Mouse (Mus musculus): ENCODE results near the gene Pik3r2. TPM values are rescaled to one million over a fixed set of nuclear protein-coding genes. Genes with fewer than 3 reads are reported as not detected.

Gene Pik3r2
- polyA plus RNA-seq, 1 experiment, result 130 TPM

DNA sequence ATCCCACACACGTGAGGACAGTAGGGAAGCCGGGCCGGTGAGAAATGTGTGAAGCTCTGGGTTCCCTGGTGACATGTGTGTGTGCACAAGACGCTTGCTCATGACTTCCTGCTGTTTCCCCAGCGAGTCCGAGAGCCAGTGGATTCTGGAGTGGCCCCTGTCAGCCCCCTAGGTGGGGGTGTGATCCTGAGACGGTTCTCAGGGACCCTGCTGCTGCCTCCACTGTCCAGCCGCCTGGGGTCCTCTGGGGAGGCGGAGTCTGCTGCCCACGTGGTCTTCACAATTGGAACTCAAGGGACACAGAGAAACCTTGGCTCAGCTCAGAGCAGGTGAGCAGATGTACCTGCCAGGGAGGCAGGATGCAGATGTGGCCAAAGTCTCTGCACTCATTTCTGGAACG, 49.8 kb downstream of the Pik3r2 start:
- Histone ChIP-seq H3ac (ENCODE audit: control insufficient read depth, insufficient read length) (no peak overlapping the region), H3K79me2 (ENCODE audit: control insufficient read depth, insufficient read depth) (no peaks in the 10 kb centered on the region), H3K36me3 (ENCODE audit: control insufficient read depth, insufficient read depth) (no peaks in the 10 kb centered on the region), H3K4me2 (ENCODE audit: low read depth) (no peak overlapping the region), H3K4me3 (no peak overlapping the region), H3K27me3 (ENCODE audit: control insufficient read depth, insufficient read depth, insufficient read length) (no peaks in the 10 kb centered on the region)
- TF ChIP-seq TCF12 (IDR thresholded peaks at IDR 0.05; ENCODE audit: insufficient read depth, poor library complexity, severe bottlenecking), result no peak
- TF ChIP-seq REST (IDR thresholded peaks at IDR 0.05; ENCODE audit: insufficient read depth, insufficient read length), result no peak
- no peak for TF ChIP-seq MYOG (IDR thresholded peaks at IDR 0.05; ENCODE audit: control insufficient read depth in 1 of 3, insufficient read depth in 1 of 3, insufficient read length in 2 of 3, low read depth in 2 of 3)
- TF ChIP-seq TCF3 (IDR thresholded peaks at IDR 0.05; ENCODE audit: insufficient read length, low read depth), result no peak
- no peak for TF ChIP-seq E2F4 (IDR thresholded peaks at IDR 0.05; ENCODE audit: insufficient read depth)
- TF ChIP-seq CEBPB (IDR thresholded peaks at IDR 0.05; ENCODE audit: insufficient read depth, poor library complexity, severe bottlenecking), result no peak
- TF ChIP-seq USF1 (IDR thresholded peaks at IDR 0.05; ENCODE audit: low read depth), result no peak
- no peak for TF ChIP-seq POLR2AphosphoS2 (IDR thresholded peaks at IDR 0.05; ENCODE audit: insufficient read length, low read depth)
- TF ChIP-seq MAX (IDR thresholded peaks at IDR 0.05; ENCODE audit: low read depth), result no peak
- TF ChIP-seq SRF (IDR thresholded peaks at IDR 0.05; ENCODE audit: control insufficient read depth, insufficient read length, low read depth), result no peak
- no peak for TF ChIP-seq MYOD1 (IDR thresholded peaks at IDR 0.05; ENCODE audit: control insufficient read depth in 1 of 3, insufficient read length in 2 of 3, low read depth in 2 of 3)
- TF ChIP-seq POLR2A (IDR thresholded peaks at IDR 0.05; ENCODE audit: insufficient read length, low read depth), result no peak

DNA sequence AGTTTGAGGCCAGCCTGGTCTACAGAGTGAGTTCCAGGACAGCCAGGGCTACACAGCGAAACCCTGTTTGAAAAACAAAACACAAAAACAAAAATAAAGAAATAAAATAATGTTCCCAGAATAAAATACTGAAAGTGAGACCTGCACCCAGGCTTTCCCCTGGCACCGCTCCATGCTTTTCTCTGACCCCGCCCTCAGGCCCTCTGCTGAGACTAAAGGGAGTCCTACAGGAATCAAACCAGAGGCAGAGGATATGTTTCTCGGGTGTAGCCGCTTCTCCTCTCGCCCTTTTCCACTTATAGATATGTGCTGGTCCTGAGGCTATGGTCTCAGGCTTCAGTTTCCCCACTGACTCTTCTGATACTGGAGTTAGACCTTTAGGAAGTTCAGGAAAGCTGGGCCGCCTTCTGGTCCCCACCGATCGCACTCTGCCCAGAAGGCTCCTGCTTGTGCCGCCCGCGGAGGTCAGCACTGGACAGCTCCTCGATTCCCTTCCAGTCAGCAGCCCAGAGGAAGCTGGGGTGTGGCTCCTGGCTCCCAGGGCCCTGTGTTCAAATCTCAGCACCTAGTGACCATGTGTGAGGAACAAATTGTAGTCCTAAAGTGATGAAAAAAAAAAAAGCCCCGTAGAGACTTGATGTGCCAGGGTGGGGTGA, 50.6 kb downstream of the Pik3r2 start:
- Histone ChIP-seq H3K4me3 (no peak overlapping the region), H3K79me2 (ENCODE audit: control insufficient read depth, insufficient read depth) (no peaks in the 10 kb centered on the region), H3K36me3 (ENCODE audit: control insufficient read depth, insufficient read depth) (no peaks in the 10 kb centered on the region), H3K4me2 (ENCODE audit: low read depth) (no peak overlapping the region), H3K27me3 (ENCODE audit: control insufficient read depth, insufficient read depth, insufficient read length) (no peaks in the 10 kb centered on the region), H3ac (ENCODE audit: control insufficient read depth, insufficient read length) (no peak overlapping the region)
- TF ChIP-seq MYOD1 (IDR thresholded peaks at IDR 0.05; ENCODE audit: control insufficient read depth in 1 of 3, insufficient read length in 2 of 3, low read depth in 2 of 3), result no peak
- TF ChIP-seq POLR2A (IDR thresholded peaks at IDR 0.05; ENCODE audit: insufficient read length, low read depth), result no peak
- no peak for TF ChIP-seq TCF12 (IDR thresholded peaks at IDR 0.05; ENCODE audit: insufficient read depth, poor library complexity, severe bottlenecking)
- TF ChIP-seq POLR2AphosphoS2 (IDR thresholded peaks at IDR 0.05; ENCODE audit: insufficient read length, low read depth), result no peak
- TF ChIP-seq TCF3 (IDR thresholded peaks at IDR 0.05; ENCODE audit: insufficient read length, low read depth), result no peak
- no peak for TF ChIP-seq SRF (IDR thresholded peaks at IDR 0.05; ENCODE audit: control insufficient read depth, insufficient read length, low read depth)
- TF ChIP-seq MYOG (IDR thresholded peaks at IDR 0.05; ENCODE audit: control insufficient read depth in 1 of 3, insufficient read depth in 1 of 3, insufficient read length in 2 of 3, low read depth in 2 of 3), result no peak
- TF ChIP-seq CEBPB (IDR thresholded peaks at IDR 0.05; ENCODE audit: insufficient read depth, poor library complexity, severe bottlenecking), result no peak
- no peak for TF ChIP-seq REST (IDR thresholded peaks at IDR 0.05; ENCODE audit: insufficient read depth, insufficient read length)
- TF ChIP-seq USF1 (IDR thresholded peaks at IDR 0.05; ENCODE audit: low read depth), result no peak
- TF ChIP-seq MAX (IDR thresholded peaks at IDR 0.05; ENCODE audit: low read depth), result no peak
- no peak for TF ChIP-seq E2F4 (IDR thresholded peaks at IDR 0.05; ENCODE audit: insufficient read depth)

DNA sequence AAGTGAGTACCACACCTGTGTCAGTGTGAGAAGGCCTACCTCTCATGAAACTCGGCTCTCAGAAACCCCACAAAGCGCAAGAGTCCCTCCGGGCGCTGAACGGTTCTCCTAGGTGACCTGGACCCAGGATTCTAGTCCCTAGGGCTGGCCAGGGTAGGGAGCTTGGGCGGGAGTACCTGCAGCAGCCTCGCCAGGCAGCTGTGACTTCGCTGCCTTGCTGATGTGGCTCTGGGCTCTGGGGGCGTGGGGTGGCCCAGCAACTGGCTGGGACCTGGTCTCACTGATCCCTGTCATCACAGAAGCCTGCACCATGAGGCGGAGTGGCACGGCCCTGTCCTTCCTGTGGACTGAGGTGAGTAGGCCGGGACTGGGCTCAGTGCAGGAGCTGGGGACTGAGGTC, 52.3 kb downstream of the Pik3r2 start:
- Histone ChIP-seq H3K79me2 (ENCODE audit: control insufficient read depth, insufficient read depth) (no peaks in the 10 kb centered on the region), H3K27me3 (ENCODE audit: control insufficient read depth, insufficient read depth, insufficient read length) (no peaks in the 10 kb centered on the region), H3K4me3 (no peak overlapping the region), H3ac (ENCODE audit: control insufficient read depth, insufficient read length) (no peak overlapping the region), H3K36me3 (ENCODE audit: control insufficient read depth, insufficient read depth) (no peaks in the 10 kb centered on the region), H3K4me2 (ENCODE audit: low read depth) (no peak overlapping the region)
- TF ChIP-seq MYOG (IDR thresholded peaks at IDR 0.05; ENCODE audit: control insufficient read depth in 1 of 3, insufficient read depth in 1 of 3, insufficient read length in 2 of 3, low read depth in 2 of 3), result no peak
- TF ChIP-seq REST (IDR thresholded peaks at IDR 0.05; ENCODE audit: insufficient read depth, insufficient read length), result no peak
- no peak for TF ChIP-seq USF1 (IDR thresholded peaks at IDR 0.05; ENCODE audit: low read depth)
- TF ChIP-seq TCF12 (IDR thresholded peaks at IDR 0.05; ENCODE audit: insufficient read depth, poor library complexity, severe bottlenecking), result no peak
- TF ChIP-seq MYOD1 (IDR thresholded peaks at IDR 0.05; ENCODE audit: control insufficient read depth in 1 of 3, insufficient read length in 2 of 3, low read depth in 2 of 3), result no peak
- TF ChIP-seq SRF (IDR thresholded peaks at IDR 0.05; ENCODE audit: control insufficient read depth, insufficient read length, low read depth), result no peak
- TF ChIP-seq MAX (IDR thresholded peaks at IDR 0.05; ENCODE audit: low read depth), result no peak
- TF ChIP-seq CEBPB (IDR thresholded peaks at IDR 0.05; ENCODE audit: insufficient read depth, poor library complexity, severe bottlenecking), result no peak
- no peak for TF ChIP-seq TCF3 (IDR thresholded peaks at IDR 0.05; ENCODE audit: insufficient read length, low read depth)
- TF ChIP-seq POLR2A (IDR thresholded peaks at IDR 0.05; ENCODE audit: insufficient read length, low read depth), result no peak
- no peak for TF ChIP-seq POLR2AphosphoS2 (IDR thresholded peaks at IDR 0.05; ENCODE audit: insufficient read length, low read depth)
- TF ChIP-seq E2F4 (IDR thresholded peaks at IDR 0.05; ENCODE audit: insufficient read depth), result no peak

DNA sequence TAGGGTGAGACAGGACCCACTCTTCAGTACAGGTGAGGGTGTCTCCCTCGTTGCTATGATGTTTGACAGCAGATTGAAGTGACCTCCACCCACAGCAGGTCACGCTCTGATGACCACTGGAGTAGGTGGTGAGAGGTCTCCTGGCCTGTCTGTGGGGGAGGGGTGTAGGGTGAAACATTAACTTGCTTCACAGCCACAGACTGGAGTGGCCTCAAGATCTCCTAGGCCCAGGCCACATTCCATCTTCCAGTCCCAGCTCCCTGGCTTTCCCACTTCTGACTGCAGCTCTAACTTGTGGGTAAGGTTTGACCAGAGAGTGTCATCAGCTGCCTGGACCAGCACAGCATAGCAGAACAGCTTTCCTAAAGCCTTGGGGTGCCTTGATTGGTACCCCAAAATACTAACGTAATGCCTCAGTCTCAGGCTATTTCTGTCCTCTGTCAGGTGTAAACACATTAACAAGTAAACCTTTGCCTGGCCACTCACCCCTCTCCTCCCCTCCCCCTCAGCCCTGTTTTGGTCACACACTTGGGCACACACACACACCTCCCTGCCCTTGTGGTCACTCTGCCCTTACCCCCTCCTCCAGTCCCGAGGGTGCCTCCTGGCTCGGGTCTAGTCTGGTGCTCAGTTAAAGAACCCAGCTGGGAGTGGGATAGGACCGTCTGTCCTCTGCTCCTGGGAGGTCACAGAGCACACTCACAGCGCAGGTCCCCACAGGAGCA, 52.9 kb downstream of the Pik3r2 start, which contains the start of gene Pde4c:
Gene Pde4c (plus strand): TSS at position 235 of the 725 bp plus-strand sequence.
- TF ChIP-seq TCF3 (IDR thresholded peaks at IDR 0.05; ENCODE audit: insufficient read length, low read depth) (no peak), POLR2AphosphoS2 (IDR thresholded peaks at IDR 0.05; ENCODE audit: insufficient read length, low read depth) (no peak), USF1 (IDR thresholded peaks at IDR 0.05; ENCODE audit: low read depth) (no peak), MAX (IDR thresholded peaks at IDR 0.05; ENCODE audit: low read depth) (no peak), MYOD1 (IDR thresholded peaks at IDR 0.05; ENCODE audit: control insufficient read depth in 1 of 3, insufficient read length in 2 of 3, low read depth in 2 of 3) (no peak), CEBPB (IDR thresholded peaks at IDR 0.05; ENCODE audit: insufficient read depth, poor library complexity, severe bottlenecking) (no peak), REST (IDR thresholded peaks at IDR 0.05; ENCODE audit: insufficient read depth, insufficient read length) (no peak), SRF (IDR thresholded peaks at IDR 0.05; ENCODE audit: control insufficient read depth, insufficient read length, low read depth) (no peak), E2F4 (IDR thresholded peaks at IDR 0.05; ENCODE audit: insufficient read depth) (no peak), POLR2A (IDR thresholded peaks at IDR 0.05; ENCODE audit: insufficient read length, low read depth) (no peak), TCF12 (IDR thresholded peaks at IDR 0.05; ENCODE audit: insufficient read depth, poor library complexity, severe bottlenecking) (no peak), MYOG (IDR thresholded peaks at IDR 0.05; ENCODE audit: control insufficient read depth in 1 of 3, insufficient read depth in 1 of 3, insufficient read length in 2 of 3, low read depth in 2 of 3) (no peak)
- H3K4me2 ChIP-seq (ENCODE audit: low read depth), result no peak within 1 kb of the TSS
- no peaks in the 10 kb centered on the region for H3K27me3 ChIP-seq (ENCODE audit: control insufficient read depth, insufficient read depth, insufficient read length)
- H3K4me3 ChIP-seq, result no peak within 1 kb of the TSS
- no peak within 1 kb of the TSS for H3ac ChIP-seq (ENCODE audit: control insufficient read depth, insufficient read length)
- no peaks in the 10 kb centered on the region for H3K79me2 ChIP-seq (ENCODE audit: control insufficient read depth, insufficient read depth)
- no peaks in the 10 kb centered on the region for H3K36me3 ChIP-seq (ENCODE audit: control insufficient read depth, insufficient read depth)
